Mouse (Mus musculus): Measurements from ENCODE around the gene Rbm8a.
A peak's percentile ranks its signal among the peaks of the same experiment; 100 is the strongest.

Rbm8a gene

DNA sequence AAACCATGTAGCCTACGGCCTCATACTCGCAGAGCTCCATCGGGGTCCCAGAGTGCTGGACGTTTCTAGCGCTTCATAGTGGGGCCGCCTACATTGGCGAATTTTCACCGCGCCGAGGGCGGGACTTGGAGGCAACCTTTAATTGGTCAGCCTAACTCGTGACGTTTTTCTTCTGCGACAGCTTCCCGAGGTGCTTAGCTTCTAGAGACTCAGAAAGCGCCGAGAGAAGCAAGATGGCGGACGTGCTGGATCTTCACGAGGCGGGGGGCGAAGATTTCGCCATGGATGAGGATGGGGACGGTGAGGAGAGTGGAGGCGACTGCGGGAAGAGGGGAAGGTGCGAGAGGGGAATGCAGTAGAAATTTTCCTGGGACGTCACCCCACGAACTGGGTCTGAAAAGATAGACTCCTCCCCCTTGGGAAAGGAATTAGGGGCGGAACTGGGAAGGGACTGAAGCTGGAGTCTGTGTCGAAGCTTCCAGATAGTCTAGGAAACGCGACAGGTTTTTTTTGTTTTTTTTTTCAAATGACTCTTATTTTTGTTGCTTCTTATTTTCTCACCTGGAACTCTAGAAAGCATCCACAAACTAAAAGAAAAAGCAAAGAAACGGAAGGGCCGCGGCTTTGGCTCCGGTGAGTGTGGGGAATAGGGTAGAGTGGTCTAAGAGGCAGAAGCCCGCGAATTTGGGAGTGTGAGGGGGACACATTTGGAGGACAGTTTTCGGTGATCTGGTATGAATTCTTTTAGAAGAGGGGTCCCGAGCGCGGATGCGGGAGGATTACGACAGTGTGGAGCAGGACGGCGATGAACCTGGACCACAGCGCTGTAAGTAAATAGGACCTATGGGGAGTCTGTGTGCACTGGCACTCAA is at the start of gene Rbm8a:
Gene Rbm8a, plus strand, starts transcription at position 205 of the 872 bp plus-strand sequence.
- peak; percentile 99 for DNase-seq (ENCODE audit: low read depth, low spot score)

GRCm38 (mm10) chr3:96581141-96581540 is 48.6 kb upstream of the Rbm8a start:
- no peak for DNase-seq (ENCODE audit: low read depth, low spot score)

GRCm38 (mm10) chr3:96581771-96582515 is 47.8 kb upstream of the Rbm8a start:
- no peak for DNase-seq (ENCODE audit: low read depth, low spot score)

- DNase-seq (ENCODE audit: low read depth, low spot score) = no peak
These were observed 46.3 kb upstream of the Rbm8a start for GRCm38 (mm10) chr3:96583386-96583785.

- no peak for DNase-seq (ENCODE audit: low read depth, low spot score)
These were observed 39.1 kb upstream of the Rbm8a start for GRCm38 (mm10) chr3:96590657-96591056.

DNA sequence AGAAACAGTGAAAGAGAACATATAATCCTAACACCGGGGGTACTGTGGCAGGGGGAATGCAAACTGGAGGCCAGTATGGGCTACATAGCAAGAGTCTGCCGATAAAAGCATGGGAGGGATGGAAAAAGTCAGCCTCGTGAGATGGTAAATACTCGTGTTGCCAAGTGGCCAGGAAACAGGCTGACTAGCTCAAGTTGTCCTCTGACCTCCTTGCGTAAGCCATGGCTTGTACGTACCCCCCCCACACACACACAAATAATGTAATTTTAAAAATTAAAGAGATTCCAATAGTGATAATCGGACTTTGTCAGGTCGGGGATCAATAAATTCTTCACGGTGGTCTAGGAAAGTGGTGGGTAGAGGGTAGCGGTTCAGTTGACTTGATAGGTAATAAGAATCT is 36.4 kb upstream of the Rbm8a start:
- no peak for DNase-seq (ENCODE audit: low read depth, low spot score)

GRCm38 (mm10) chr3:96593790-96594560 is 35.8 kb upstream of the Rbm8a start, which contains the start of gene Polr3gl:
Gene Polr3gl, minus strand, starts transcription at chr3:96594181.
- peak; percentile 88 for DNase-seq (ENCODE audit: low read depth, low spot score)

- DNase-seq (ENCODE audit: low read depth, low spot score) = no peak
These were observed 34.9 kb upstream of the Rbm8a start for GRCm38 (mm10) chr3:96594851-96595250.

DNA sequence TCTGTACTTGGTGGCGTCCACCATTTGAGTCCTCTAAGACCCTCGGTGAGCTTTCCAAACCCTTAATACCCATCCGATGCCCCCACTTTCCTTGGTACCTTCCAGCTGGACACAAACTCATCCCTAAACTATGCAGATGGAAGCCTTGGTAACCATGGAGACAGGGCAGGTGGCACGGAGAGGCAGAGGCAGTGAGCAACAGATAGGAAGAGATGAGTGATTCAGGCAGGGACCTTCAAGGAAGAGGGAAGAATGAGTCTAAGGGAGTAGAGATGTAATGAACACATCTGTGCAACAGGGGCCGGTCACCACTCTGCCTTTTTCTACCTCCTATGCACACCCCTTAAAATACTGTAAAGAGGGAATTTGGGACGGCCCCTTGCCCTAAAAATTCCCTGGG is 34.1 kb upstream of the Rbm8a start:
- DNase-seq (ENCODE audit: low read depth, low spot score) = no peak

- DNase-seq (ENCODE audit: low read depth, low spot score) = no peak
These were observed 33.5 kb upstream of the Rbm8a start, which contains the start of gene Ankrd34a for GRCm38 (mm10) chr3:96596228-96596707. Gene Ankrd34a, plus strand, starts transcription at chr3:96596636.

DNA sequence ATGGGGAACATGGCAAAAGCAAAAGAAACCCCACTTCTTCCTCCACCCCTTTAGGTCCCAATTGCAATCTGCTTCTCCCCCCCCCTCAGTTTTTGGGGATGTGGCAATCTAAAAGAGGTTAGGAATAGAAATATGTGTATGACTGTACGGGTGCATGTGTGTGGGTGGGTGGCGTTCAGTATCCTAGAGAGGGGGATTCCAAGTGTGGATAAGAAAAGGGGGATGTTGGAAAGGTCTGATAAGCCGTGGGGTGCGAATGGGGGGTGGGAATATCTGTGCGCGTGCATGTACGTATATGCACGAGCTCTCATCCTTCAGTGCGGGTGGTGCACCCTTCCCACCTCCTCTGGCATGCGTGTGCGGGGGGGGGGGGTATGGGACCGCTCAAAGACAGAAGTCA is 32.9 kb upstream of the Rbm8a start:
- no peak for DNase-seq (ENCODE audit: low read depth, low spot score)

GRCm38 (mm10) chr3:96597435-96597891 is 32.3 kb upstream of the Rbm8a start:
- no peak for DNase-seq (ENCODE audit: low read depth, low spot score)

GRCm38 (mm10) chr3:96598156-96599068 is 31.3 kb upstream of the Rbm8a start:
- DNase-seq (ENCODE audit: low read depth, low spot score) = peak; percentile 61

DNA sequence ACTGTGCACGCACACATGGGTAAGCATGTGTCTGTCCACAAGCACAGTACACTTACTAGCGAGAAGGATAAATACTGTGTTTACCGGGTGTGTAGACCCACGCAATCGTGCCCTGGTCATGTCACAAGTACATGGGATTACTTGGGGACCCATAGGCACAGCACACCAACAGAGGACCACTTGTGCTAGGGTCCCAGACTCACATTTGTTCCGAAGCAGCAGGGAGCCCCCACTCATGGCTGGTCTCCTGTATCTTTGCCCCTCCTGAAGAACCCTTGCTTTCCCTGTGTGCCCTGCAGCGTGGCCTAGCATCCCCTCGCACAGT is 30.7 kb upstream of the Rbm8a start:
- DNase-seq (ENCODE audit: low read depth, low spot score) = no peak

DNA sequence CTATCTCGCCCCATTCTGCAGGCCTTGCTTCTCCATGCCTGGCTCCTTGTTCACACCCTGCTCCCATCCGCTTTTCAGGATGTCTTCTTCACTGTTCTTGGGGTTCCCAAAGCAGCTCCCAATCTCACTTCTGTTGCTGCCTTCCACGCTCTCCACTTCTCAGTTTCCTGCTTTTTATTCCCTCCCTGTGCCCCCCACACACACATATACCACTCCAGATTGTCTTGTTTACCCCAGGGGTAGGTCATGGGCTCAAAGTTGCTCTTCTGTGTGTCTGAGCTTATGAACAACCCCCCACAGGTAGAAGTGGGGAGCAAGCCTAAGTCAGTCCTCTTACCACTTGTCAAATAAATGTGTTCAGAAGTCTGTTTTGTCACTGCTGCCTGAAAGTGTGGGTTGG is 30.3 kb upstream of the Rbm8a start:
- no peak for DNase-seq (ENCODE audit: low read depth, low spot score)

GRCm38 (mm10) chr3:96600639-96601250 is 29.0 kb upstream of the Rbm8a start, which contains the start of gene Lix1l:
Gene Lix1l, plus strand, starts transcription at chr3:96601149.
- peak; percentile 94 for DNase-seq (ENCODE audit: low read depth, low spot score)

GRCm38 (mm10) chr3:96601251-96601787 is 28.4 kb upstream of the Rbm8a start:
- DNase-seq (ENCODE audit: low read depth, low spot score) = peak; percentile 46

GRCm38 (mm10) chr3:96601941-96602703 is 27.6 kb upstream of the Rbm8a start:
- DNase-seq (ENCODE audit: low read depth, low spot score) = no peak

GRCm38 (mm10) chr3:96602704-96603084 is 27.0 kb upstream of the Rbm8a start:
- no peak for DNase-seq (ENCODE audit: low read depth, low spot score)
